ENCODE assay signal across 20 mouse cellular contexts in genomic region chr3:83943212-83943611, GRCm38 (mm10).
DNase-seq lines count a peak whose midpoint lies in the region; ATAC-seq and TF ChIP-seq lines count a peak whose summit lies in the region.
"Had no signal": no experiment of that assay in that cellular context is flagged by ENCODE, and none has a peak within 500 bp of the region (broad histone marks: within the 10 kb centered on the region; RNA-seq: fewer than 3 reads in every experiment).

No protein-coding gene starts in this region.

- H3K4me2 ChIP-seq in stomach, postnatal 0 days (replicated peaks; ENCODE audit: low read depth), result no peak overlapping the region
- H3K4me2 ChIP-seq: forebrain, embryonic 12.5 days; heart, embryonic 12.5 days; midbrain, embryonic 12.5 days had no signal

- H3K27me3 ChIP-seq in ES-Bruce4 (ENCODE audit: control insufficient read depth, insufficient read depth, low read length, poor library complexity, severe bottlenecking), result no peaks in the 10 kb centered on the region
- H3K27me3 ChIP-seq in stomach, postnatal 0 days (ENCODE audit: control insufficient read depth, insufficient read depth, low read length), result no peaks in the 10 kb centered on the region
- H3K27me3 ChIP-seq: forebrain, embryonic 12.5 days; heart, embryonic 12.5 days; midbrain, embryonic 12.5 days had no signal

- H3K9ac ChIP-seq in ES-Bruce4 (ENCODE audit: low read depth, poor library complexity, severe bottlenecking), result peak overlapping the region; percentile 10
- H3K9ac ChIP-seq in stomach, postnatal 0 days (ENCODE audit: low read length), result no peak overlapping the region
- H3K9ac ChIP-seq: forebrain, embryonic 12.5 days; heart, embryonic 12.5 days; midbrain, embryonic 12.5 days had no signal

- no peak for TF ChIP-seq EP300 in ES-Bruce4 (IDR thresholded peaks at IDR 0.05; ENCODE audit: insufficient read depth, low read depth, low read length)
- TF ChIP-seq EP300 in stomach, postnatal 0 days (optimal IDR thresholded peaks at IDR 0.05), result no peak

- H3K4me1 ChIP-seq in ES-Bruce4 (ENCODE audit: control insufficient read depth, insufficient read depth, low read length), result no peaks in the 10 kb centered on the region
- H3K4me1 ChIP-seq in embryonic fibroblast, embryonic 13.5 days (ENCODE audit: control insufficient read depth, insufficient read depth, low read length), result peaks cover 4% of the 10 kb centered on the region
- H3K4me1 ChIP-seq in stomach, postnatal 0 days (replicated peaks; ENCODE audit: control insufficient read depth, insufficient read depth), result no peaks in the 10 kb centered on the region
- H3K4me1 ChIP-seq: forebrain, embryonic 12.5 days had no signal

- TF ChIP-seq CTCF in ES-Bruce4 (IDR thresholded peaks at IDR 0.05; ENCODE audit: low read depth, low read length), result no peak
- no peak for TF ChIP-seq CTCF in embryonic fibroblast, embryonic 13.5 days (IDR thresholded peaks at IDR 0.05; ENCODE audit: borderline replicate concordance, insufficient read depth, low read length)
- TF ChIP-seq CTCF in stomach, postnatal 0 days (IDR thresholded peaks at IDR 0.05; ENCODE audit: low read depth), result no peak

- intact Hi-C loops in heart, postnatal 10 days (cut with DNase I), result no loop called here

- H3K9me3 ChIP-seq in ES-Bruce4 (replicated peaks; ENCODE audit: control insufficient read depth, insufficient read depth, low read length, poor library complexity, severe bottlenecking), result no peaks in the 10 kb centered on the region
- H3K9me3 ChIP-seq in stomach, postnatal 0 days (ENCODE audit: control insufficient read depth, low read length), result no peaks in the 10 kb centered on the region
- H3K9me3 ChIP-seq: forebrain, embryonic 12.5 days; heart, embryonic 12.5 days; midbrain, embryonic 12.5 days had no signal

- 72% methylated on average over 4 of the region's 4 CpGs for WGBS in stomach, postnatal 0 days

- H3K4me3 ChIP-seq in ES-Bruce4 (ENCODE audit: low read depth, low read length), result peak overlapping the region; percentile 28; the same call in 1 of the 2 replicates
- H3K4me3 ChIP-seq in embryonic fibroblast, embryonic 13.5 days (ENCODE audit: insufficient read depth, low read length), result no peak overlapping the region
- H3K4me3 ChIP-seq in stomach, postnatal 0 days (ENCODE audit: low read depth, low read length), result no peak overlapping the region
- H3K4me3 ChIP-seq: forebrain, embryonic 12.5 days; heart, embryonic 12.5 days; midbrain, embryonic 12.5 days had no signal

- peak; percentile 94 for DNase-seq in heart, adult 11 months
- no peak for DNase-seq in heart, postnatal 10 days
- no peak for DNase-seq in stomach, postnatal 0 days (ENCODE audit: low spot score)
- DNase-seq in spleen, postnatal 14 days (ENCODE audit: low spot score in 2 of 2), result no peak
- DNase-seq: cerebellum, adult 11-12 months; cerebellum, postnatal 10 days; heart, adult 18-20 months; heart, postnatal 14 days; kidney, adult 9 months; kidney, postnatal 25 days; left cerebral cortex, postnatal 4 days; thymus, postnatal 25 days had no signal

- no peak for TF ChIP-seq POLR2A in ES-Bruce4 (IDR thresholded peaks at IDR 0.05; ENCODE audit: insufficient read depth, low read length)
- TF ChIP-seq POLR2A in embryonic fibroblast, embryonic 13.5 days (IDR thresholded peaks at IDR 0.05; ENCODE audit: low read depth, low read length), result no peak

- H3K27ac ChIP-seq in ES-Bruce4 (ENCODE audit: insufficient read depth, low read length), result peak overlapping the region; percentile 74
- peak overlapping the region; percentile 65 for H3K27ac ChIP-seq in embryonic fibroblast, embryonic 13.5 days (ENCODE audit: insufficient read depth, low read length)
- 0 out of 2 replicates have a peak overlapping the region, but pooled peaks have one; percentile 40 for H3K27ac ChIP-seq in stomach, postnatal 0 days (replicated peaks)
- H3K27ac ChIP-seq: forebrain, embryonic 12.5 days; hindbrain, postnatal 0 days; midbrain, embryonic 12.5 days had no signal

- peak; percentile 49; the same call in 1 of the 2 replicates for ATAC-seq in stomach, postnatal 0 days (ENCODE audit: low FRiP score, low TSS enrichment)
- no peak for ATAC-seq in granulocyte monocyte progenitor cell, adult 5-6 weeks (replicated peaks; ENCODE audit: poor library complexity, severe bottlenecking)
- ATAC-seq: hindbrain, postnatal 0 days; intestine, embryonic 16.5 days had no signal

- H3K36me3 ChIP-seq in ES-Bruce4 (ENCODE audit: control insufficient read depth, insufficient read depth, low read length, poor library complexity, severe bottlenecking), result peaks cover 4% of the 10 kb centered on the region; the same call in 1 of the 2 replicates
- no peaks in the 10 kb centered on the region; the same call in 1 of the 2 replicates for H3K36me3 ChIP-seq in stomach, postnatal 0 days (ENCODE audit: control insufficient read depth, insufficient read depth, low read length)
